Mouse (Mus musculus): Measurements from ENCODE around the gene Wdcp. TPM values are rescaled to one million over a fixed set of nuclear protein-coding genes. Genes with fewer than 3 reads are reported as not detected.
A peak's percentile ranks its signal among the peaks of the same experiment; 100 is the strongest.
"Not testable (repeated sequence)": the region's sequence is repeated elsewhere in the genome, so short reads cannot be mapped to it uniquely, and the experiment has no call there.

Gene Wdcp
- polyA plus RNA-seq, 1 experiment from 2014 or later = 19.8 TPM

- H3K4me1 ChIP-seq = peaks cover 5% of the 10 kb centered on the region
- no peak overlapping the region for H3K27ac ChIP-seq
- H3K9me3 ChIP-seq (replicated peaks) = no peaks in the 10 kb centered on the region
- no peak for ATAC-seq (ENCODE audit: low FRiP score)
- H3K9ac ChIP-seq = no peak overlapping the region
- no peaks in the 10 kb centered on the region for H3K27me3 ChIP-seq
- no peak overlapping the region for H3K4me3 ChIP-seq
- no peak overlapping the region for H3K4me2 ChIP-seq (replicated peaks)
- H3K36me3 ChIP-seq = no peaks in the 10 kb centered on the region
- 84% methylated on average over 5 of the region's 5 CpGs for WGBS
These were observed 29.9 kb downstream of the Wdcp start for GRCm38 (mm10) chr12:4872983-4873477.

- ATAC-seq (ENCODE audit: low FRiP score) = peak; percentile 41; the same call in 1 of the 2 replicates
- Histone ChIP-seq H3K4me1 (peaks cover 5% of the 10 kb centered on the region), H3K36me3 (no peaks in the 10 kb centered on the region), H3K27ac (no peak overlapping the region), H3K9me3 (replicated peaks) (no peaks in the 10 kb centered on the region), H3K4me2 (replicated peaks) (peak overlapping the region; percentile 58), H3K9ac (peak overlapping the region; percentile 28; the same call in 1 of the 2 replicates), H3K27me3 (no peaks in the 10 kb centered on the region), H3K4me3 (peak overlapping the region; percentile 32)
- WGBS = 74% methylated on average over 6 of the region's 6 CpGs
These were observed 30.4 kb downstream of the Wdcp start for GRCm38 (mm10) chr12:4873531-4873930.

GRCm38 (mm10) chr12:4874161-4874927 is 31.2 kb downstream of the Wdcp start, which contains the start of gene Mfsd2b:
Gene Mfsd2b (minus strand): TSS chr12:4874359.
- peaks cover 5% of the 10 kb centered on the region for H3K36me3 ChIP-seq
- peak within 1 kb of the TSS; percentile 28; the same call in 1 of the 2 replicates for H3K9ac ChIP-seq
- peak within 1 kb of the TSS; percentile 58 for H3K4me2 ChIP-seq (replicated peaks)
- no peak within 1 kb of the TSS for H3K27ac ChIP-seq
- H3K9me3 ChIP-seq (replicated peaks) = no peaks in the 10 kb centered on the region
- peaks cover 5% of the 10 kb centered on the region for H3K4me1 ChIP-seq
- peak; percentile 83 for ATAC-seq (ENCODE audit: low FRiP score)
- 5% methylated on average over 24 of the region's 24 CpGs for WGBS
- H3K4me3 ChIP-seq = peak within 1 kb of the TSS; percentile 32
- H3K27me3 ChIP-seq = no peaks in the 10 kb centered on the region

GRCm38 (mm10) chr12:4875623-4876022 is 32.5 kb downstream of the Wdcp start:
- no peak for ATAC-seq (ENCODE audit: low FRiP score)
- no peak overlapping the region for H3K4me3 ChIP-seq
- no peak overlapping the region for H3K4me2 ChIP-seq (replicated peaks)
- H3K9ac ChIP-seq = no peak overlapping the region
- 86% methylated on average over 8 of the region's 8 CpGs for WGBS
- H3K27ac ChIP-seq = no peak overlapping the region
- H3K9me3 ChIP-seq (replicated peaks) = no peaks in the 10 kb centered on the region
- peaks cover 5% of the 10 kb centered on the region for H3K4me1 ChIP-seq
- H3K27me3 ChIP-seq = no peaks in the 10 kb centered on the region
- H3K36me3 ChIP-seq = peaks cover 9% of the 10 kb centered on the region

GRCm38 (mm10) chr12:4878296-4878783 is 35.2 kb downstream of the Wdcp start:
- H3K36me3 ChIP-seq = peaks cover 23% of the 10 kb centered on the region
- ATAC-seq (ENCODE audit: low FRiP score) = no peak
- H3K4me3 ChIP-seq = no peak overlapping the region
- peaks cover 5% of the 10 kb centered on the region for H3K4me1 ChIP-seq
- 80% methylated on average over 9 of the region's 9 CpGs for WGBS
- H3K27me3 ChIP-seq = no peaks in the 10 kb centered on the region
- no peak overlapping the region for H3K4me2 ChIP-seq (replicated peaks)
- no peak overlapping the region for H3K9ac ChIP-seq
- no peaks in the 10 kb centered on the region for H3K9me3 ChIP-seq (replicated peaks)
- H3K27ac ChIP-seq = no peak overlapping the region

GRCm38 (mm10) chr12:4879048-4879447 is 35.9 kb downstream of the Wdcp start:
- WGBS = 99% methylated on average over 5 of the region's 5 CpGs
- H3K4me3 ChIP-seq = no peak overlapping the region
- H3K9ac ChIP-seq = no peak overlapping the region
- no peak overlapping the region for H3K4me2 ChIP-seq (replicated peaks)
- peaks cover 23% of the 10 kb centered on the region for H3K36me3 ChIP-seq
- peaks cover 5% of the 10 kb centered on the region for H3K4me1 ChIP-seq
- H3K9me3 ChIP-seq (replicated peaks) = no peaks in the 10 kb centered on the region
- no peak for ATAC-seq (ENCODE audit: low FRiP score)
- H3K27ac ChIP-seq = no peak overlapping the region
- H3K27me3 ChIP-seq = no peaks in the 10 kb centered on the region

- WGBS = 85% methylated on average over 2 of the region's 2 CpGs
- no peak for ATAC-seq (ENCODE audit: low FRiP score)
- H3K4me1 ChIP-seq = no peaks in the 10 kb centered on the region
These were observed 39.0 kb downstream of the Wdcp start for GRCm38 (mm10) chr12:4882086-4882485.

GRCm38 (mm10) chr12:4885062-4885461 is 42.0 kb downstream of the Wdcp start:
- H3K36me3 ChIP-seq = peaks cover 14% of the 10 kb centered on the region
- no peak overlapping the region for H3K9ac ChIP-seq
- no peak overlapping the region for H3K4me2 ChIP-seq (replicated peaks)
- no peak overlapping the region for H3K4me3 ChIP-seq
- 93% methylated on average over 1 of the region's 1 CpGs for WGBS
- no peak overlapping the region for H3K27ac ChIP-seq
- no peaks in the 10 kb centered on the region for H3K4me1 ChIP-seq
- H3K9me3 ChIP-seq (replicated peaks) = no peaks in the 10 kb centered on the region
- H3K27me3 ChIP-seq = no peaks in the 10 kb centered on the region
- ATAC-seq (ENCODE audit: low FRiP score) = no peak

More at GRCm38 (mm10) chr12:4882086-4882485, 39.0 kb downstream of the Wdcp start:
- no peaks in the 10 kb centered on the region for H3K9me3 ChIP-seq (replicated peaks)
- H3K9ac ChIP-seq = no peak overlapping the region
- no peak overlapping the region for H3K4me2 ChIP-seq (replicated peaks)
- no peaks in the 10 kb centered on the region for H3K27me3 ChIP-seq
- no peak overlapping the region for H3K27ac ChIP-seq
- H3K4me3 ChIP-seq = no peak overlapping the region
- peaks cover 23% of the 10 kb centered on the region for H3K36me3 ChIP-seq

GRCm38 (mm10) chr12:4886581-4886980 is 43.5 kb downstream of the Wdcp start:
- H3K27ac ChIP-seq; H3K4me1 ChIP-seq; H3K4me3 ChIP-seq; H3K9ac ChIP-seq; ATAC-seq (ENCODE audit: low FRiP score); H3K27me3 ChIP-seq; H3K4me2 ChIP-seq (replicated peaks); H3K9me3 ChIP-seq (replicated peaks): not testable (repeated sequence)
- H3K36me3 ChIP-seq = peaks cover 13% of the 10 kb centered on the region
- WGBS = 96% methylated on average over 4 of the region's 4 CpGs

GRCm38 (mm10) chr12:4888739-4889138 is 45.6 kb downstream of the Wdcp start:
- no peak for ATAC-seq (ENCODE audit: low FRiP score)

GRCm38 (mm10) chr12:4889251-4889650 is 46.1 kb downstream of the Wdcp start:
- no peaks in the 10 kb centered on the region for H3K27me3 ChIP-seq

More at GRCm38 (mm10) chr12:4888739-4889138, 45.6 kb downstream of the Wdcp start:
- no peaks in the 10 kb centered on the region for H3K9me3 ChIP-seq (replicated peaks)
- H3K4me3 ChIP-seq = no peak overlapping the region
- no peaks in the 10 kb centered on the region for H3K27me3 ChIP-seq
- no peak overlapping the region for H3K4me2 ChIP-seq (replicated peaks)
- H3K36me3 ChIP-seq = peaks cover 8% of the 10 kb centered on the region; the same call in 1 of the 2 replicates
- H3K9ac ChIP-seq = no peak overlapping the region
- no peak overlapping the region for H3K27ac ChIP-seq
- no peaks in the 10 kb centered on the region for H3K4me1 ChIP-seq

GRCm38 (mm10) chr12:4889891-4890290 is 46.8 kb downstream of the Wdcp start:
- H3K4me3 ChIP-seq = no peak overlapping the region
- no peak overlapping the region for H3K9ac ChIP-seq
- no peaks in the 10 kb centered on the region for H3K4me1 ChIP-seq
- no peak for ATAC-seq (ENCODE audit: low FRiP score)
- peaks cover 8% of the 10 kb centered on the region; the same call in 1 of the 2 replicates for H3K36me3 ChIP-seq
- 98% methylated on average over 1 of the region's 1 CpGs for WGBS
- H3K27ac ChIP-seq = no peak overlapping the region
- no peak overlapping the region for H3K4me2 ChIP-seq (replicated peaks)
- H3K27me3 ChIP-seq = no peaks in the 10 kb centered on the region
- no peaks in the 10 kb centered on the region for H3K9me3 ChIP-seq (replicated peaks)

More at GRCm38 (mm10) chr12:4889251-4889650, 46.1 kb downstream of the Wdcp start:
- ATAC-seq (ENCODE audit: low FRiP score) = no peak
- H3K27ac ChIP-seq = no peak overlapping the region
- H3K9me3 ChIP-seq (replicated peaks) = no peaks in the 10 kb centered on the region
- WGBS = 98% methylated on average over 2 of the region's 2 CpGs
- H3K4me2 ChIP-seq (replicated peaks) = no peak overlapping the region
- no peak overlapping the region for H3K9ac ChIP-seq
- peaks cover 8% of the 10 kb centered on the region; the same call in 1 of the 2 replicates for H3K36me3 ChIP-seq
- no peak overlapping the region for H3K4me3 ChIP-seq
- no peaks in the 10 kb centered on the region for H3K4me1 ChIP-seq
